Mouse (Mus musculus): ENCODE measurements around the gene Zfyve28. TPM values are rescaled to one million over a fixed set of nuclear protein-coding genes. Genes with fewer than 3 reads are reported as not detected.

The Zfyve28 gene
- polyA plus RNA-seq, 1 experiment: 0.37 TPM

DNA sequence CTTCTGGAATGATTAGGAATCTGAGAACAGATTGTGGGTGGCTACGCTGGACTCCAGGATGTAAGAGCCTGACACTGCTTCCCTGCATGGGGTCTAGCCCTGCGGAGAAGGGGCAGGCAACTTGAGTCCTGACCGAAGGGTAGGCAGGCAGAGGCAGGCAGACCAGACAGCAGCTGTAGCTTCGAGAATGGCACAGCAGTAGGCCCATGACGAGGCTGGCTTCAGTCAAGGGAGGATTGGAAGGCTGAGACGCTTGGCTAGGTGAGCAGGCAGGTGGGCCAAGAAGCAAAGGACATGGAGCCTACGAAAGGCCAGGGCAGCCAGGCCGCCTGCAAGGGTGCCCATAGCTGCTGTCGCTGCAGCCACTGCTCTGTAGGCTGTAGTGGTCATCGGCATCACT lies 111.6 kb downstream of the Zfyve28 start:
- peak overlapping the region; percentile 9 for H3K4me3 ChIP-seq (replicated peaks)
- H3K4me1 ChIP-seq: peaks cover 47% of the 10 kb centered on the region
- TF ChIP-seq GATA1 (IDR thresholded peaks at IDR 0.05; ENCODE audit: borderline replicate concordance, low read length): no peak
- TF ChIP-seq FLI1 (IDR thresholded peaks at IDR 0.05; ENCODE audit: low read length): no peak
- peaks cover 97% of the 10 kb centered on the region for H3K36me3 ChIP-seq (replicated peaks; ENCODE audit: low read length)
- H3K27me3 ChIP-seq (replicated peaks): no peaks in the 10 kb centered on the region
- H3K9me3 ChIP-seq: no peaks in the 10 kb centered on the region

DNA sequence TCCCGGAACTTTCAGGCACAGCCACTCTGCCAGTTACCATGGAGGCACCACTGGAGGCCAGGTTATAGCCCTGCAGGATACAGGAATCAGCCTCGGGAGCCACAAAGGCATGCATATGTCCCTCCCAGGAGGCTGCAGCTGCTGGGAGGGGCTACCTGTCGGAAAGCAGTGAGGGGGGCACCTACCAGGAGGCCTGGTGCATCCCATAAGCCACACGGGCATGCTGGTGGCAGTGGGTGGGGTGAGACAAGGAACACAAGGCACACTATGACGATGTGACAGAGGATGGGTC lies 112.9 kb downstream of the Zfyve28 start:
- no peak for TF ChIP-seq GATA1 (IDR thresholded peaks at IDR 0.05; ENCODE audit: borderline replicate concordance, low read length)
- TF ChIP-seq FLI1 (IDR thresholded peaks at IDR 0.05; ENCODE audit: low read length): no peak
- H3K4me1 ChIP-seq: peaks cover 56% of the 10 kb centered on the region
- no peaks in the 10 kb centered on the region for H3K27me3 ChIP-seq (replicated peaks)
- peaks cover 88% of the 10 kb centered on the region for H3K36me3 ChIP-seq (replicated peaks; ENCODE audit: low read length)
- H3K4me3 ChIP-seq (replicated peaks): no peak overlapping the region
- no peaks in the 10 kb centered on the region for H3K9me3 ChIP-seq

GRCm38 (mm10) chr5:34174550-34175402 lies 113.5 kb downstream of the Zfyve28 start:
- no peaks in the 10 kb centered on the region for H3K27me3 ChIP-seq (replicated peaks)
- H3K36me3 ChIP-seq (replicated peaks; ENCODE audit: low read length): peaks cover 83% of the 10 kb centered on the region
- TF ChIP-seq GATA1 (IDR thresholded peaks at IDR 0.05; ENCODE audit: borderline replicate concordance, low read length) (no peak), FLI1 (IDR thresholded peaks at IDR 0.05; ENCODE audit: low read length) (no peak)
- peaks cover 57% of the 10 kb centered on the region for H3K4me1 ChIP-seq
- H3K4me3 ChIP-seq (replicated peaks): no peak overlapping the region
- no peaks in the 10 kb centered on the region for H3K9me3 ChIP-seq

DNA sequence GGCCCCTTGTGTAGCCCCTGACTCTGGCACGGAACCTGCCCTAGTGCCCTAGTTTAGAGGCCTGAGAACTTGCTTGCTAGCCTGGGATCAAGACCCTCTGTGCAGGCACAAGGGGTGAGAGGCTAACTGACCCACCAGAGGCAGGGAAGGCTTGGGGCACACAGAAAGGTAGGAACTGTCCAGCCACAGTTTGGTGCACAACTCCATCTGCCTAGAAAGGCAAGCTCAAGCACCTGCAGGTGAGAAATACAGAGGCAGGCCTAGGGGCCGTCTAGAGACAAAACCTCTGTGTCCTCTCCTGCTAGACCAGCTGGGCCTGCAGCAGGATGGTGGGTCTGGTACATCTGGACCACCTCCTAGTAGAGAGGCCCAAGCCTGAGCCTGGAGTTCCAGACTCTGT lies 114.2 kb downstream of the Zfyve28 start:
- TF ChIP-seq FLI1 (IDR thresholded peaks at IDR 0.05; ENCODE audit: low read length) (no peak), GATA1 (IDR thresholded peaks at IDR 0.05; ENCODE audit: borderline replicate concordance, low read length) (no peak)
- Histone ChIP-seq H3K4me3 (replicated peaks) (no peak overlapping the region), H3K4me1 (peaks cover 59% of the 10 kb centered on the region), H3K36me3 (replicated peaks; ENCODE audit: low read length) (peaks cover 76% of the 10 kb centered on the region), H3K27me3 (replicated peaks) (no peaks in the 10 kb centered on the region), H3K9me3 (no peaks in the 10 kb centered on the region)

GRCm38 (mm10) chr5:34170726-34171125 lies 117.5 kb downstream of the Zfyve28 start:
- peaks cover 47% of the 10 kb centered on the region for H3K36me3 ChIP-seq (replicated peaks; ENCODE audit: low read length)
- no peaks in the 10 kb centered on the region for H3K9me3 ChIP-seq
- TF ChIP-seq GATA1 (IDR thresholded peaks at IDR 0.05; ENCODE audit: borderline replicate concordance, low read length) (no peak), FLI1 (IDR thresholded peaks at IDR 0.05; ENCODE audit: low read length) (no peak)
- H3K4me3 ChIP-seq (replicated peaks): no peak overlapping the region
- H3K4me1 ChIP-seq: peaks cover 39% of the 10 kb centered on the region
- H3K27me3 ChIP-seq (replicated peaks): no peaks in the 10 kb centered on the region

DNA sequence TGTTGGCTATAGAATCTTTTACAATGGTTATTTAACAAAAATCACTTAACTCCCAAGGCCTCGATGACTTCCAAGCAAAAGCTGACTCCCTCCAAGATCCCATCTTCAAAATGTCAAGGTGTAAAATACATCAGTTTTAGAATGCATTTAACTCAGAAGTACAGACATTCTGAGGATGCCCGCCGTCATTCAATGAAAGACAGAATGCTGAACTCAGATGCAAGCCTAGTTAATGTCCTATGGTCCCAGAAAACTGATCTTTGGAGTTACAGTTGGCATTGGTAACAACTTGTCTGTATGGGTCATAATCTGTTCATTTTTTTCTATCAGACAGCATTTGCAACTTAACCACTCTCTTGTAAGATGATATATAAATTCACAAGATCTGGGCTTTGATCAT lies 118.3 kb downstream of the Zfyve28 start:
- Histone ChIP-seq H3K36me3 (replicated peaks; ENCODE audit: low read length) (peaks cover 40% of the 10 kb centered on the region), H3K27me3 (replicated peaks) (no peaks in the 10 kb centered on the region), H3K9me3 (no peaks in the 10 kb centered on the region), H3K4me1 (peaks cover 39% of the 10 kb centered on the region), H3K4me3 (replicated peaks) (peak overlapping the region; percentile 95)
- TF ChIP-seq FLI1 (IDR thresholded peaks at IDR 0.05; ENCODE audit: low read length) (no peak), GATA1 (IDR thresholded peaks at IDR 0.05; ENCODE audit: borderline replicate concordance, low read length) (no peak)

DNA sequence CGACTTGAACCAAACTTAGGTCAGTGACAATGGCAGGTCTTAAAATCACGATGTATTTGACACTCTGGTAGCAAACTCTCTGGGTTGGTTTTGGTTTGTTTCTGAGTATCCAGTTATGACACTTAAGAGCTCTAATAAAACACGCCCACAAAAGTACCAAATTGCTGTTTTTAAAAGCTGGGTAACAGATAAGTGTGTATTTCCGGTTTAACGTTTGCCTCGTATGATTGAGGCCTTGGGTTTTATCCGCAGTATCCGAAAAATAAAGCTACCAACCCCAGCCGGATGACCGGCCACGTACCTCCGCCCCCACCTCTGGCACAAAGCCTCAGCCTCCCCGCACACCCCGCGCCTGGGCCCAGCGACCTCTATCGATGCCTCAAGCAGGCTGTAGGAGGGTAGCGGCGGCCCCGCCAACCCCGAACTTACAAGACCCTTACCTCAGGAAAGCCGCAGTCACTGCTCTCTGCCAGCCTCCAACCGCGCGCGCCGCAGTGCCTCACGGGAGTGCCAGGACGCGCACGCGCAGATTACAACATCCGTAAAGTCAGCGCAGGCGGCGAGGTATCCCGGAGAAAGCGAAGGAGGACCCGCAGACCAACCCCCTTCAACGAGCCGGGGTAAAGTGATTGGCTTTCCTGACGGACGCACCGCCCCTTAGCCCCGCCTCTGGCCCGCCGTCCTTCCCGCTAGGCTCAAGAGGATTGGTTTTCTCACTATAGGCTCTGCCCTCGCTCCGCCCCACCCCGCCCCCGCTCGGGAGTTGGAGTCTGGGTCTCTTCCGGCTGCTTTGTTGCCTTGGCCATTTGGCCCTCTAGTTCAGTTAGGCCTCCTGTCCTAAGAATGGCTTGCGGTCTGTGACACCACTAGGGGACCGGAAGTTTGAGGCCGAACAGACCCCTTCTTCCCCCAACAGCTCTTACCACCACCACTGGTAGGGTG lies 119.0 kb downstream of the Zfyve28 start, which contains the start of the genes Poln and Haus3:
TSS of gene Poln (minus strand) at position 499 of the 942 bp plus-strand sequence.
TSS of gene Haus3 (minus strand) at position 578 of the 942 bp plus-strand sequence.
- Histone ChIP-seq H3K36me3 (replicated peaks; ENCODE audit: low read length) (peaks cover 37% of the 10 kb centered on the region), H3K4me1 (peaks cover 45% of the 10 kb centered on the region), H3K27me3 (replicated peaks) (no peaks in the 10 kb centered on the region), H3K4me3 (replicated peaks) (peak within 1 kb of the TSS; percentile 95), H3K9me3 (no peaks in the 10 kb centered on the region)
- TF ChIP-seq FLI1 (IDR thresholded peaks at IDR 0.05; ENCODE audit: low read length): no peak
- no peak for TF ChIP-seq GATA1 (IDR thresholded peaks at IDR 0.05; ENCODE audit: borderline replicate concordance, low read length)

GRCm38 (mm10) chr5:34167857-34168256 lies 120.4 kb downstream of the Zfyve28 start:
- peaks cover 28% of the 10 kb centered on the region for H3K36me3 ChIP-seq (replicated peaks; ENCODE audit: low read length)
- H3K9me3 ChIP-seq: no peaks in the 10 kb centered on the region
- no peak for TF ChIP-seq FLI1 (IDR thresholded peaks at IDR 0.05; ENCODE audit: low read length)
- TF ChIP-seq GATA1 (IDR thresholded peaks at IDR 0.05; ENCODE audit: borderline replicate concordance, low read length): no peak
- peak overlapping the region; percentile 95 for H3K4me3 ChIP-seq (replicated peaks)
- peaks cover 49% of the 10 kb centered on the region for H3K4me1 ChIP-seq
- H3K27me3 ChIP-seq (replicated peaks): no peaks in the 10 kb centered on the region

- Histone ChIP-seq H3K36me3 (replicated peaks; ENCODE audit: low read length) (peaks cover 25% of the 10 kb centered on the region), H3K9me3 (no peaks in the 10 kb centered on the region), H3K27me3 (replicated peaks) (no peaks in the 10 kb centered on the region), H3K4me1 (peaks cover 53% of the 10 kb centered on the region), H3K4me3 (replicated peaks) (peak overlapping the region; percentile 69)
- TF ChIP-seq FLI1 (IDR thresholded peaks at IDR 0.05; ENCODE audit: low read length): no peak
- TF ChIP-seq GATA1 (IDR thresholded peaks at IDR 0.05; ENCODE audit: borderline replicate concordance, low read length): no peak
Observed at GRCm38 (mm10) chr5:34165793-34166192, 122.5 kb downstream of the Zfyve28 start.
